Mouse (Mus musculus): ENCODE measurements around the gene Inafm2. TPM values are rescaled to one million over a fixed set of nuclear protein-coding genes. Genes with fewer than 3 reads are reported as not detected.

The Inafm2 gene
- polyA plus RNA-seq, 1 experiment from 2014 or later = 35.4 TPM

DNA sequence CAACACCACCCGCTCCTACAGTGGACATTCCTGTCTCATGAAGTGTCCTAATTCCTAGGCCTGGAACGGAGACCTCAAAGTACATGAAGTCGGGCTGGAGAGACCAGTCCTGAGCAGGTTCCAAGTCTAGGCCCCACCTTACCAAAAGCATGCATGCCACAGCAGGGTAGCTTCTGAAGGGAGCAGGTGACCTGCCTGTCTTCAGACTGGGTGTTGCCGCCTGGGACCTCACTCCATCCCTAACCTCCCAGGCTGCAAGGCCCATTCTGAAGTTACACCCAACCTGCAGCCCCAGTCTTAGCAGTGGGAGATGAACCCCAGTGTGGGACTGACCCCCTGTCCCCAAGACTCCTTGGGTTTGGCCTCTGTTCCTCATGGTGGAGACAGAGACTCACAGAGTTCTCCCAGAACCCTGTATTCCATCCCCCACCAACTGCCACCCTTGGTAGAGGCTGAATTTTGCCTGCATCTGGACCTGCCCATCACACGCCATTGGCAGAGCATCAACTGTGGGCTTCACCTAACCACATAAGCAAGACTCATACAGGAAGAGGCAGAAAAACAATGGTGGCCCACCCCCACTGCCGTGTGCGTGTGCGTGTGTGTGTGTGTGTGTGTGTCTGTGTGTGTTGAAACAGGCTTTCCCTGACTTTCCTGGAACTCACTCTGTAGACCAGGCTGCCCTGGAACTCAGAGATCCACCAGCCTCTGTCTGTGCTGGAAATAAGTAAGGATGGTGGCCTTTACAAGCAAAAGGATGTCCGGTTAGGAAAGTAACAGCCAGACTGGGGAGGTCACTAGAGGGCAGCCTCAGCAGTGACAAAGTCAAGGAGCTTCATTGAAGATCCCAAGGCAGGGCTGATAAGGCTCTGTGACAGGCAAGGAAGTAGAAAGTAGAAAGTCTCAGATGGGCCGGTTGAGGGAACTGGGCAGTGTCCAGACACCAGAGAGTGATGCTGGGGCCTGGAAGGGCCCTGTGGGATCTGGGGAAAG is 20.8 kb downstream of the Inafm2 start:
- DNase-seq (ENCODE audit: low spot score) = no peak
- peaks cover 13% of the 10 kb centered on the region for H3K4me1 ChIP-seq (replicated peaks; ENCODE audit: control insufficient read depth, insufficient read depth, low read length)
- 75% methylated on average over 10 of the region's 10 CpGs for WGBS

DNA sequence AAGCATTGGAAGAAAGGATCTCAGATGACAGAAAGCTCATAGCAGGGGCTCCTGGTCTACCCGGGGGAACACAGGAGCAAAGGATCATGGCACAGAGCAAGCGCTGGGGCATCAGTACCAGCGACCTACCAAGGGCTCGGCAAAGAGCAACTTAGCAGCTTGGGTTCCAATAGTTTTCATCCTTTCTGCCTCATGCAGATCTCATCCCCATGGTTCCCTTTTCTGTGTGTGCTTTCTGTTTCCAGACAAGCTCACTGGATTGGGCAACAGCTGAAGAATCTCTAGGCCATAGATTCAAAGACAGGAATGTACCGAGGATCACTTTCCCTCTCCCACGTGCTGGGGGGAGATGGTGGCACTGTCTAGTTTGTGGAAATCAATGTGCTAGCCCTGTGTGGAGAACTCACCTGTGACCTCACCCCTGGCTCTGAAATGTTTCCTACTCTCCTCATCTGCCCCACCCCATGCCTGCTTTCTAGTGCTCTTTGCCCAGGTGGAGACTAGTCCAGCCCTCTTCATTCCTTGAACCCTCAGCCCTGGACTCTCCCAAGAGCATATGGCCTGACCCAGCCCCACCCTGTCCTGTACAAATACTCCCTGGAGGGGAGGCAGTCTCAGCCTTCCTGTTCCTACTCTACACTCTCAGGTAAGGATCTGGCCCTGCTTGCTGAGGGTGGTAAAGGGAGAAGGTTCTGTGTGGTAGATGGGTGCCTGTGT is 26.8 kb downstream of the Inafm2 start, which contains the start of gene Phgr1:
Gene Phgr1 (plus strand): TSS at position 612 of the 717 bp plus-strand sequence.
- H3K4me2 ChIP-seq (replicated peaks; ENCODE audit: low read depth, low read length) = no peak within 1 kb of the TSS
- 85% methylated on average over 6 of the region's 6 CpGs for WGBS
- H3K27ac ChIP-seq (ENCODE audit: low read depth, low read length) = no peak within 1 kb of the TSS
- no peak within 1 kb of the TSS for H3K4me3 ChIP-seq (ENCODE audit: low read depth, low read length)
- H3K27me3 ChIP-seq (ENCODE audit: control insufficient read depth, insufficient read depth, low read length) = no peaks in the 10 kb centered on the region
- ATAC-seq (ENCODE audit: low FRiP score) (no peak), DNase-seq (ENCODE audit: low spot score) (no peak)
- H3K4me1 ChIP-seq (replicated peaks; ENCODE audit: control insufficient read depth, insufficient read depth, low read length) = no peaks in the 10 kb centered on the region
- no peaks in the 10 kb centered on the region for H3K36me3 ChIP-seq (ENCODE audit: control insufficient read depth, insufficient read depth, low read length)
- no peak within 1 kb of the TSS for H3K9ac ChIP-seq (ENCODE audit: low read depth, low read length)
- no peaks in the 10 kb centered on the region for H3K9me3 ChIP-seq (ENCODE audit: control insufficient read depth, low read length)

More for the DNA sequence above, 20.8 kb downstream of the Inafm2 start:
- 0 out of 2 replicates have a peak, but pooled peaks cover 2% of the 10 kb centered on the region for H3K27me3 ChIP-seq (ENCODE audit: control insufficient read depth, insufficient read depth, low read length)
- no peak overlapping the region for H3K27ac ChIP-seq (ENCODE audit: low read depth, low read length)
- no peak overlapping the region for H3K4me3 ChIP-seq (ENCODE audit: low read depth, low read length)
- no peaks in the 10 kb centered on the region for H3K9me3 ChIP-seq (ENCODE audit: control insufficient read depth, low read length)
- no peak for ATAC-seq (ENCODE audit: low FRiP score)
- no peaks in the 10 kb centered on the region for H3K36me3 ChIP-seq (ENCODE audit: control insufficient read depth, insufficient read depth, low read length)
- no peak overlapping the region for H3K4me2 ChIP-seq (replicated peaks; ENCODE audit: low read depth, low read length)
- H3K9ac ChIP-seq (ENCODE audit: low read depth, low read length) = no peak overlapping the region

DNA sequence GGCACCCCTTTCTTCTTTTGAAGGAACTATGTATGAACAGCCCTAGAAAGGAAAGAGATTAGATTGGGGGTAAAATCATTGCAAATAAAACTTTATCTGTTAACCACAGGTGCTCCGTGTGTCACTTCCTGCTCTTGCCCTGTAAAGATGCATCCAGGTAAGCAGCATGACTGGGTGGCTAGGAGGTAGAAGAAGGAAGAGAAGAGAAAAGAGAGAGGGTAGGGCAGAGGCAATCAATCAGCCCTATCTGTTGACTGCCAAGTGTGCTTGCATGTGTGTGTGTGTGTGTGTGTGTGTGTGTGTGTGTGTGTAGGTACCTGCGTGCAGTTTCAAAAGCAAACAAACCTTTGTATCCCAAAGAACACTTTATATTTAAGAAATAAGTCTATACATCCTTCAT is 29.0 kb downstream of the Inafm2 start:
- Histone ChIP-seq H3K27me3 (ENCODE audit: control insufficient read depth, insufficient read depth, low read length) (no peaks in the 10 kb centered on the region), H3K36me3 (ENCODE audit: control insufficient read depth, insufficient read depth, low read length) (no peaks in the 10 kb centered on the region), H3K27ac (ENCODE audit: low read depth, low read length) (no peak overlapping the region), H3K9me3 (ENCODE audit: control insufficient read depth, low read length) (no peaks in the 10 kb centered on the region), H3K4me3 (ENCODE audit: low read depth, low read length) (no peak overlapping the region), H3K4me1 (replicated peaks; ENCODE audit: control insufficient read depth, insufficient read depth, low read length) (peaks cover 3% of the 10 kb centered on the region; the same call in 1 of the 2 replicates), H3K9ac (ENCODE audit: low read depth, low read length) (no peak overlapping the region), H3K4me2 (replicated peaks; ENCODE audit: low read depth, low read length) (no peak overlapping the region)
- 86% methylated on average over 2 of the region's 2 CpGs for WGBS
- DNase-seq (ENCODE audit: low spot score) = no peak
- no peak for ATAC-seq (ENCODE audit: low FRiP score)

DNA sequence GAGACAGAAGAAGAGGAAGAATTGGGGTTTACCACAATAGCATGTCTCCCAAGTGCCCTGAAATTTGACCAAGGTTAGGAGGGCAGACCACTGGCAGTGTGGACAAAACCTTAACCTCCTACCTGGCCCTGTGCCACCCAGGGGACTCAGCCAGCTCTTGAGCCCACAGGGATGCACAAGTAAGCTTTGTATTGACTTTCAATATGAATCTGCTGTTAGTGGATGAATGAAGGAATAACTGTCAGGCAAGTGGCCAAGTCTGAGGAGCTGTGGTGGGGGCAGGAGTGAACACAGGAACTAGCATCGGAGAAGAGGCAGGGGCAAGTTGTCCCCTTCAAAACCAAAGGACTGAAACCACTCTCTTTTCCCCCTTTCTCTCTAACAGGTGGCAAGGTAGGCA is 29.8 kb downstream of the Inafm2 start:
- ATAC-seq (ENCODE audit: low FRiP score) (no peak), DNase-seq (ENCODE audit: low spot score) (no peak)
- H3K27me3 ChIP-seq (ENCODE audit: control insufficient read depth, insufficient read depth, low read length) = no peaks in the 10 kb centered on the region
- no peak overlapping the region for H3K27ac ChIP-seq (ENCODE audit: low read depth, low read length)
- no peak overlapping the region for H3K9ac ChIP-seq (ENCODE audit: low read depth, low read length)
- 78% methylated on average over 1 of the region's 1 CpGs for WGBS
- no peaks in the 10 kb centered on the region for H3K9me3 ChIP-seq (ENCODE audit: control insufficient read depth, low read length)
- no peak overlapping the region for H3K4me3 ChIP-seq (ENCODE audit: low read depth, low read length)
- H3K4me1 ChIP-seq (replicated peaks; ENCODE audit: control insufficient read depth, insufficient read depth, low read length) = peaks cover 3% of the 10 kb centered on the region
- H3K36me3 ChIP-seq (ENCODE audit: control insufficient read depth, insufficient read depth, low read length) = no peaks in the 10 kb centered on the region
- no peak overlapping the region for H3K4me2 ChIP-seq (replicated peaks; ENCODE audit: low read depth, low read length)

DNA sequence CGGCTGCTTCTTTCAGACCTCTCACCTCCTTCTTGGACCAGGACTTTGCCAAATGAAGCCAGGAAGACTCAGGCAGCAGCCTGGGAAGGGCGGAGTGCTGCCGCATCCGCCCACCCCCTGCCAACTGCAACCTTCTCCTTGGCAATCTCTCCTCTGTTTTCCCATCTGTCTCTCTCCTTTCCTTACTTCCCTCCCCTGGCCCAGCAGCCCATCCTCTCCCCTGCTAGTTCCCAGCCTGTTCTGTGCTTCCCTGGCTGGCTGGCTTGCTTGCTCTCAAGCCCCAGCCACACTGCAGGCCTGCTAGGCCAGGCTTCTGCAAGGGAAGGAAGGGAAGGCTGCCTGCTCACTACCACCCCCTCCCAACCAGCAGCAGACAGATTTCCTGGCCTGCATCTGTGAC is 30.3 kb downstream of the Inafm2 start:
- whole genome bisulfite sequencing = 77% methylated on average over 3 of the region's 4 CpGs

DNA sequence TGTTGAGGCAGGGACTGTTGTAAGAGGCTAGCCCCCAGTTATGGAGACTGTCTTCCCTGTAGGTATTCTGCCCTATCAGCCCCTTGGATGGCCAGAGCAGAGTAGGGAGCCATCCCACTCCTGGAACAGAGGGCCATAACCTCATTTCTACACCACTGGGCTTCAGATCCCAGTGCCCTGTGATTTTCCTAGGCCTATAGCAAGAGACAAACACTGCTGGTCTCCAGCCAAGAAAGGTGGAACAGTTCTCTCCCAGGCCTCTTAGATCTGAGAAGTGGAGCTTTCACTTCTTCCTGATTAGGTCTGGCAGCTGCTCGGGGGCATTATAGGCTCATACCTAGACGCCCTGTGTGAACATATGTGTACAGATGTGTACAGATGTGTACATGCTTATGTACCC is 30.7 kb downstream of the Inafm2 start:
- Histone ChIP-seq H3K27me3 (ENCODE audit: control insufficient read depth, insufficient read depth, low read length) (no peaks in the 10 kb centered on the region), H3K9me3 (ENCODE audit: control insufficient read depth, low read length) (no peaks in the 10 kb centered on the region), H3K9ac (ENCODE audit: low read depth, low read length) (no peak overlapping the region), H3K27ac (ENCODE audit: low read depth, low read length) (no peak overlapping the region), H3K4me3 (ENCODE audit: low read depth, low read length) (no peak overlapping the region), H3K4me2 (replicated peaks; ENCODE audit: low read depth, low read length) (no peak overlapping the region), H3K36me3 (ENCODE audit: control insufficient read depth, insufficient read depth, low read length) (no peaks in the 10 kb centered on the region), H3K4me1 (replicated peaks; ENCODE audit: control insufficient read depth, insufficient read depth, low read length) (peaks cover 3% of the 10 kb centered on the region)
- 65% methylated on average over 2 of the region's 2 CpGs for WGBS
- ATAC-seq (ENCODE audit: low FRiP score) = no peak
- no peak for DNase-seq (ENCODE audit: low spot score)

More for the DNA sequence above, 30.3 kb downstream of the Inafm2 start:
- H3K9ac ChIP-seq (ENCODE audit: low read depth, low read length) = no peak overlapping the region
- H3K36me3 ChIP-seq (ENCODE audit: control insufficient read depth, insufficient read depth, low read length) = no peaks in the 10 kb centered on the region
- H3K27ac ChIP-seq (ENCODE audit: low read depth, low read length) = no peak overlapping the region
- no peak for DNase-seq (ENCODE audit: low spot score)
- H3K9me3 ChIP-seq (ENCODE audit: control insufficient read depth, low read length) = no peaks in the 10 kb centered on the region
- no peak overlapping the region for H3K4me3 ChIP-seq (ENCODE audit: low read depth, low read length)
- peaks cover 3% of the 10 kb centered on the region for H3K4me1 ChIP-seq (replicated peaks; ENCODE audit: control insufficient read depth, insufficient read depth, low read length)
- no peak for ATAC-seq (ENCODE audit: low FRiP score)
- no peaks in the 10 kb centered on the region for H3K27me3 ChIP-seq (ENCODE audit: control insufficient read depth, insufficient read depth, low read length)
- H3K4me2 ChIP-seq (replicated peaks; ENCODE audit: low read depth, low read length) = no peak overlapping the region

DNA sequence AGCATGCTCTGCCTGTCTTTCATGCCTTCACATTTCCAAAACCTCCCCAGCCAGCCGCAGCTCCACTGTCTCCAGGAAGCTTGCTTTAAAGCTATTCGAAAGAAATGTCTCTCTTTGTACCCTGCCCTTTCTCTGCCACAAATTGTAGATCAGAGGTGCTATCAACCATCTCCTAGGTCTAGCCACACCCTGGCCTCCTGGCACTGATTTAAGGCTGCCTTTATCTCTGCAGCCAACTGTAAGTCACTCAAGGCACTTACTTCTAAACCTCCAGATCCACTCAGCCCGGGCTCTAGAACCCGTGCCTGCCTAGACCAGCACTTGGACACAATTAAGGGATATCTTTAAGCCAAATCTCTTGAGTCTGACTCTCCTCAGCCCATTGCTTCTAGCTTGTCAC is 32.9 kb downstream of the Inafm2 start:
- Histone ChIP-seq H3K9me3 (ENCODE audit: control insufficient read depth, low read length) (no peaks in the 10 kb centered on the region), H3K4me1 (replicated peaks; ENCODE audit: control insufficient read depth, insufficient read depth, low read length) (peaks cover 3% of the 10 kb centered on the region), H3K4me3 (ENCODE audit: low read depth, low read length) (no peak overlapping the region), H3K4me2 (replicated peaks; ENCODE audit: low read depth, low read length) (no peak overlapping the region), H3K9ac (ENCODE audit: low read depth, low read length) (no peak overlapping the region), H3K27me3 (ENCODE audit: control insufficient read depth, insufficient read depth, low read length) (no peaks in the 10 kb centered on the region), H3K27ac (ENCODE audit: low read depth, low read length) (no peak overlapping the region), H3K36me3 (ENCODE audit: control insufficient read depth, insufficient read depth, low read length) (no peaks in the 10 kb centered on the region)
- ATAC-seq (ENCODE audit: low FRiP score) = no peak
- DNase-seq (ENCODE audit: low spot score) = no peak
- WGBS = 84% methylated on average over 4 of the region's 4 CpGs

DNA sequence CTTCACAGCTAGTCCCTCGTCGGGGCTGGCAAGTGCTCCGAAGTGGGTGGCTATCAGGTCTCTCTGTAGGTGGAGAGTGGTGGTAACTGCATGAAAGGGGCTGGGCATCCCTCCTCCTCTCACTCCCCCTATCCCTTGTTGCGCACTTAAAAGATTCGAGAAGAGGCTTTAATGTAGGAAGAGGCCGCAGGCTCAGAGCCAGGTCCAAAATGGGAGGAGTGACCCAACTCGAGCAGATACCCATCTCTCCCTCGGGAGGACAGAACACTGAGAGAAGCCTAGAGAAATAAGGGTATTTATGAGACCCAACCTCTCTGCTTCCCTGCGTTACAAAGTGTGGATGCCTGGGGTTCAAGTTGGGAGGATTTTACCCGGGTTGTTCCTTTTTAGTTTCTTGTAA is 33.5 kb downstream of the Inafm2 start:
- peak overlapping the region; percentile 56 for H3K4me2 ChIP-seq (replicated peaks; ENCODE audit: low read depth, low read length)
- peak overlapping the region; percentile 41 for H3K4me3 ChIP-seq (ENCODE audit: low read depth, low read length)
- no peaks in the 10 kb centered on the region for H3K36me3 ChIP-seq (ENCODE audit: control insufficient read depth, insufficient read depth, low read length)
- WGBS = 7% methylated on average over 10 of the region's 10 CpGs
- H3K27me3 ChIP-seq (ENCODE audit: control insufficient read depth, insufficient read depth, low read length) = no peaks in the 10 kb centered on the region
- DNase-seq (ENCODE audit: low spot score) = no peak
- H3K9ac ChIP-seq (ENCODE audit: low read depth, low read length) = peak overlapping the region; percentile 37; the same call in 1 of the 2 replicates
- no peaks in the 10 kb centered on the region for H3K9me3 ChIP-seq (ENCODE audit: control insufficient read depth, low read length)
- H3K27ac ChIP-seq (ENCODE audit: low read depth, low read length) = no peak overlapping the region
- H3K4me1 ChIP-seq (replicated peaks; ENCODE audit: control insufficient read depth, insufficient read depth, low read length) = peaks cover 3% of the 10 kb centered on the region
- ATAC-seq (ENCODE audit: low FRiP score) = peak; percentile 49

Data from hindbrain, embryonic 11.5 days (tissue).